Mouse (Mus musculus) megakaryocyte-erythroid progenitor cell, adult 5-6 weeks (primary cell): Measurements from ENCODE around the gene Rab24. TPM values are rescaled to one million over a fixed set of nuclear protein-coding genes. Genes with fewer than 3 reads are reported as not detected.

Experiments
- ATAC-seq: replicated peaks from 2 replicates; pipeline ENCODE4 v1.8.0; 2016; ENCODE audit warnings: mild to moderate bottlenecking, inconsistent platforms; ENCODE audit not compliant: severe bottlenecking, poor library complexity, low FRiP score, low TSS enrichment
- total RNA-seq, 2 experiments: library from RNA; stranded (forward) in 1 of 2; stranded (reverse) in 1 of 2; fragments of 200-1000, 215-1000 nt in 1 of 2; fragments of >200 nt in 1 of 2; fragmentation: Nextera tagmentation in 1 of 2; gene quantifications; 2 replicates each; pipeline ENCODE4 v1.2.3; 2014 to 2017

The Rab24 gene
- total RNA-seq, 2 experiments from 2014 or later: 30.0 to 88.0 TPM

GRCm38 (mm10) chr13:55329683-55330566, 8.2 kb upstream of the Rab24 start, which contains the start of gene Mxd3:
Gene Mxd3, minus strand, starts transcription at chr13:55329823.
- peak; percentile 62 for ATAC-seq

GRCm38 (mm10) chr13:55329109-55329682, 7.5 kb upstream of the Rab24 start:
- peak; percentile 24 for ATAC-seq

DNA sequence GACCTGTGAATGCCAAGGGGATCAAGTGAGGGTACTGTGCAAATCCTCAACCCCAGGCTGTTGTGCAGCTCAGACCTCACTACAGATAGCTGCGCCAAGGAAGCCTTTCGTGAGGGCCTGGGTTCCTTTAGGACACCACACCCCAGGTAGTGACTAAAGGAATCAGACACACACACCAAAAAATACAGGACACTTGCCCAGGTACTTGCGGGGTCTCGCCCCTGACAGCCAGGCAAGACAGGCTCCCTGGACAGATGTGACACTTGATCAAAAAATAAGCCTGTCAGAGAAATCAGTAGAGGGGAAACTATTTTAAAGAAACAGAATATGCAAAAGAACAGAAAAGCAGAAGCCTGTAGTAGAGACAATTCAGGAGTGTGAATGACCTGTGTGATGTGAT, 6.9 kb upstream of the Rab24 start:
- no peak for ATAC-seq

GRCm38 (mm10) chr13:55328171-55328570, 6.4 kb upstream of the Rab24 start:
- no peak for ATAC-seq

DNA sequence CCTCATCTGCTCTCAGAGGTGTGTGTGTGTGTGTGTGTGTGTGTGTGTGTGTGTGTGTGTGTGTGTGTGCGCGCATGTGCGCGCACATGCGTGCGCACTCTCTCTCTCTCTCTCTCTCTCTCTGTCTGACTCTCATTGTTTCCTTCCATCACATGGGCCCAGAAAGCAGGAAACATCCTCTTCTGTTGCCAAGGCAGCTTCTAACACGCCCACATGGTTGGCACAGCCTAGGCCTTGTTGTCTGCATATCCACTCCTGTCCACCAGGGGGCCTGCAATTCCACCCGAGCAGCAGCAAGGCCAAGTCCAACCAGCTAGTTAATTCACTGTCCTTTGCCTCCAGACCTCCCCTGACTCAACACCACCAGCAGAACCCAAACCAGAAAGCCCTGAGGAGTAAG, 5.9 kb upstream of the Rab24 start:
- peak; percentile 58 for ATAC-seq

DNA sequence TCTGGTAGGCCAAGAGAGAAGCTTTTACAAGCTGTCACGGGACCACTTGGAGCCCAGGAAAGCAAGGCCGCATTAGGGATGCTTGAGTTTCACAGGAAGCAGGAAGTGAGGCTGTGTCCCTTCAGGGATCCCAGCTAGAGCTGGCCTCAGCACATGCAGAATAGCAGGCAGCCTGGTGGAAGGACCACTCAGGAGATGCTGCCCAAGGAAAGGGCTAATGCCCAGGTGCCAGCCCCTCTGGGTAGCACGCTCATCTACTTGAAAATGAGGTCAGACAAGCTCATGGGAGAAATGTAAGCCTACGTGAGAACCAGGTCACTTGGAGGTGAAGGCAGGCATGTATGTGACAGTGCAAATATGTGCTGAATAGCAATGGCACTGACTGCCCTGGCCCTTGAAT, 5.4 kb upstream of the Rab24 start:
- no peak for ATAC-seq

GRCm38 (mm10) chr13:55325596-55325995, 3.9 kb upstream of the Rab24 start:
- no peak for ATAC-seq

- ATAC-seq: peak; percentile 27; the same call in 1 of the 2 replicates
Measured at GRCm38 (mm10) chr13:55322130-55322825, 532 bp upstream of the Rab24 start.

DNA sequence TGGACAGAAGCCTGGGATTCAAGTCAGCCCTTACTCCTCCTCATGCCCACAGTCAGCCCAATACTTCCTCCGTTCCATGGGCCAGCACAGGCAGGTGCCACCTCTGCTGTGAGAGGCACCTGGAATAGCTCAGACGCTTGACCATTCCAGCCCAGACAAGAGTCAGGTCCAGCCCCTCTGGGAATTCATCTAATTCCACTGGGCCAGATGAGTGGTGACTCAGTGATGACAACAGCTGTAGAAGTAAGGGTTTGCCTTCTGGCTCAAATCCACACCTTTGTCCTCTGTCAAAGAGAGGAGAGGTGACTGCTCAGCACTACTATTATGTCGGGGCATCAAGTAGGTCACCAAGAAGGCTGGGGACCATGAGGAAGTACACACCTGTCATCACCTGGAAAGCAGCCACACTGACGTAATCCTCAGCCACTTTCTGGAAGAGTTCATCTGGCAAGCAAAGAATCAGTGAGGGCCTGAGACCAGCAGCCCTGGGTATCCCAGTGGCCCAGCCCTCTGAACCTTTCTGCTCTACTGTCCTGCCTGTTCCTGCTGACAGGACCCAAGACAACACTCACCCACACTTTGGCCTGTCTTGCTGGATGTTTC, 1.7 kb downstream of the Rab24 start, which contains the start of gene Prelid1:
Prelid1 (plus strand) TSS at position 570 of the 603 bp plus-strand sequence.
- ATAC-seq: no peak

DNA sequence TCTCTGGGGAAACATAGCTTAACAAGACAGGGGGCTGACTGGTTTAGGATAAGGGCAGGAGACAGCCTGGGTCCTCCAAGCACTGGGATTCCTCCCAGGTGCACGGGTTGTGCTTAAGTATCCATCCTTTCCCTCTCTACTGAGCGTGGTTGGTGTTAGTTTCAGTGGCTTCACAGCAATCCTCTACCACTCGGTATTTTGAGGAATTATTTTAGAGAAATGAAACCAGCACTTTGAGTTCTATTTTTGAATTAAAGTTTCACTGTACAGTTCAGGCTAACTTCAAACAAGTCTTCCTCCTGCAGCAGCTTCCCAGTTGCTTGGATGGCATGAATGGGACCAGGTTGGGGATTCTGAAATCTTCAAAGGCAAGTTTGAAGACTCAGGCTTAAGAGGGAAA, 3.4 kb downstream of the Rab24 start:
- no peak for ATAC-seq

GRCm38 (mm10) chr13:55314891-55315412, 6.8 kb downstream of the Rab24 start:
- no peak for ATAC-seq

DNA sequence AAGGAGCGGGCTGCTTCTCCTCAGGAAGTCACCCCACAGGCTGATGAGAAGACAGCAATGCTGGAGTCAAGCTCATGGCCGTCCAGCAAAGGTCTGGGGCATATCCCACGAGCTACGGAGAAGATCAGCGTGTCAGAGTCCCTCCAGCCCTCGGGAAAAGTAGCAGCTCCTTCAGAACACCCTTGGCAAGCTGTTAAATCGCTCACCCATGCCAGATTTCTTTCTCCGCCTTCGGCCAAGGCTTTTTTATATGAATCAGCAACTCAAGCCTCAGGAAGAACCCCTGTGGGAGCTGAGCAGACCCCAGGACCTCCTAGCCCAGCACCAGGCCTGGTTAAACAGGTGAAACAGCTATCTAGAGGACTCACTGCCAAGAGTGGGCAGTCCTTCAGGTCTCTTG, 8.7 kb downstream of the Rab24 start:
- ATAC-seq: no peak

GRCm38 (mm10) chr13:55312028-55312630, 9.6 kb downstream of the Rab24 start:
- ATAC-seq: no peak

DNA sequence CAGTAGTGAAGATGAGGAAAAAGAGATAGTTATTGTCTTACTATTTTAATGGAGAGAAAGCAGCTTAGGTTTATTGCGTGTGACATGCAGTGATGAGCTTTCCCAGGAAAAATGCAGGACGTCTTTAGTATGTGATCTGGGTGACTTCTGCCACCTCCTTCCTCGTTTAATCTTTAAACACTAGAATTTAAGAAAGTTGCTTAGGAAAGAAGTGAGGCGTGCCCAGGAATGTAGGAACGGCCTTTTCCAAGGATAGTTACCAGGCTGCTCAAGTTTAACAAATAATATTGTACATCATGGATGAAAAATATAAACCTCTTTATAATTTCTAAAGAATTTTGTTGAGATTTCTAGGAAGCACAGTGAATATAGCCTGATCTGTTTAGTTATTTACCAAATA, 20.8 kb downstream of the Rab24 start:
- no peak for ATAC-seq

- ATAC-seq: no peak
Measured at GRCm38 (mm10) chr13:55296760-55297159, 25.0 kb downstream of the Rab24 start.

- ATAC-seq: no peak
Measured at GRCm38 (mm10) chr13:55288854-55289253, 32.9 kb downstream of the Rab24 start.

DNA sequence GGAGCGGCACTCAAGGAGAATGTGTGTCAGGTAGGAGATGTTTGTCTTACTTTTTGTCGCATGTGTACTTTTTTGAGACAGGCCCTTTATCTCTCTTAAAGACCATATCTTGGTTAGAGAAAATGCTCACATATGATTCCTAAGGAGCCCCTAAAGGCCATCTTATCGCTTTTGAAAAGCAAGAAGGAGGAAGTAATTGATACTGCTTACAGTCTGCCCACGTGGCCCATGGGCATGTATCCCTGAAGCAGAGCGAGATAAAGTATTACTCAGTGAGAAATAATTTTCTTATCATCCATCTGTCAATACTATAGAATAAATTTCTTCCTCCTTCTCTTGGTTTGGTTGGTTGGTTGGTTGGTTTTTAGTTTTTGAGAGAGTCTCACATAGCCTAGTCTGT, 44.1 kb downstream of the Rab24 start:
- ATAC-seq: no peak

DNA sequence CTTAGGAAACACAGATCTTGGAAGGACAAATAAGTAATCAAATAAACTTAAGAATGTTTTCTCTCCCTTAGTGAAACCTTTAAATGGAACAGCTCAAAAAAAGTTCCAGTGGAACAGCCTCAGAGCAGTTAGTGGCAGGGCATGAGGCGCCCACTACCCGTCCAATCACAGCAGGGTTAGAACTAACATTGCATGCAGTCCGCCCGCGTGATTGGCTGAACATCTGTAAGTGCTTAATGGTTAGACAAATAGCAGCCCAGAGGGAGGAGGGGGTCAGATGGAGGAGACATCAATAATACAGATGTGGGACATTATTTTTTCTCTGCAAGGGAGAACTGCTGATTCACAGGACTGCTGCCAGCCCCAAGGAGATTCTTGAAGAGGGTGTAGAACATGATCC, 44.5 kb downstream of the Rab24 start:
- no peak for ATAC-seq
